Mouse (Mus musculus) liver, postnatal 0 days (tissue): Measurements from ENCODE around the gene Slco3a1.

Experiments used
- CTCF ChIP-seq: sonication (generic); IDR thresholded peaks from 2 replicates; pipeline ENCODE4 v1.5.1; 2016; ENCODE audit warnings: antibody characterized with exemption, low read depth
- EP300 ChIP-seq: IDR thresholded peaks from 2 replicates; pipeline ENCODE4 v1.6.1; 2016; ENCODE audit warnings: antibody characterized with exemption, low read depth, mild to moderate bottlenecking

DNA sequence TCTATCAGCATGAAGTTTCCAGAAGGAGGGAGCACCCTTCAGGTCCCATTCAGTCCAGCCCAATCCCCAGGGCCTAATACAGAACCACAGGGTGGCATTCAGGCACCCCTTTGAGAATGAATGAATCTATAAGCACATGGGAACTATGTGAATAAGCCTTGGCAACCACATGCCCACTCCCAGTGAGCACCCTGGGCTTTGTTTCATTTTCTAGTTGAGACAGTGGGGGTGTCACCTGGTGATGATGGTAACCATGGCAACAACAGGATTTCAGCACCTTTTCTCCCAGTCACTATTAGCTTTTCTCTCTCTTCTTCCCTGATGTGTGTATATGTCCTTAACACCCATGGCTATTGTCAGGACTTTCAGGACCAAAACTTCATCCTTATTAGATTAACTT lies 231.4 kb downstream of the Slco3a1 start:
- no peak for TF ChIP-seq CTCF
- TF ChIP-seq EP300: no peak
